Mouse (Mus musculus): ENCODE data around the gene Stt3a. TPM values are rescaled to one million over a fixed set of nuclear protein-coding genes. Genes with fewer than 3 reads are reported as not detected.

Stt3a gene
- polyA plus RNA-seq, 1 experiment from 2014 or later: 85.1 TPM

DNA sequence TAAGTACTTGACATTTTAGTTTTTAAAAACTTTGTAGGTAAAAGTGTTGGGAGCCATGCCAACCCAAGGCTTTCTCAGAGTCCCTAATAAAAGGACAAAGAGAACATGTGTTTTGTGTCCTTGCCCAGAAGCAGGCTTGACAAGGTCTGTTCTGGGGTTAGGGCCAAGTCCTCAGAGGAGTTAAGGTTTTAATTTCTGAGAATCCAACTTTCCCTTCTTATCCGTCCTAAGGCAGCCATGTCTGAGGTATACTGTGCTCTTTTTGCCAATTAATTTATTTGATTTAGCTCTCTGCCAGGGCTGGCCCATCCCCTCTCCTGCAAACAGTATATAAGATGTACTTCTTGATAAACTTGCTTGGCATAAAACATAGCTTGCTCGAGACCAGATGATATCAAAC lies 86.1 kb downstream of the Stt3a start:
- ATAC-seq: no peak
- H3K27ac ChIP-seq (ENCODE audit: low read length): no peak overlapping the region
- WGBS: 88% methylated on average over 2 of the region's 2 CpGs
- H3K4me2 ChIP-seq (ENCODE audit: low read length): no peak overlapping the region
- no peak overlapping the region for H3K9ac ChIP-seq (ENCODE audit: low read depth, low read length)
- no peaks in the 10 kb centered on the region for H3K27me3 ChIP-seq (ENCODE audit: control insufficient read depth, insufficient read depth, low read depth, low read length)
- no peaks in the 10 kb centered on the region for H3K4me1 ChIP-seq (ENCODE audit: control insufficient read depth, insufficient read depth, low read length)
- no peaks in the 10 kb centered on the region for H3K36me3 ChIP-seq (ENCODE audit: control insufficient read depth, insufficient read depth, low read length)
- H3K9me3 ChIP-seq (replicated peaks; ENCODE audit: control insufficient read depth, low read length, poor library complexity, severe bottlenecking): no peaks in the 10 kb centered on the region
- H3K4me3 ChIP-seq (ENCODE audit: low read depth, low read length): no peak overlapping the region

Other genes starting within 250 kb of the Stt3a start
- not detected in 2 replicates for gene Gm5615, start 225.7 kb downstream of the Stt3a start, polyA plus RNA-seq (2015; fragmentation: Nextera tagmentation; extraction: Ambion mirVana)
- not detected in 2 replicates for gene Gm17689, start 185.0 kb downstream of the Stt3a start, polyA plus RNA-seq (2015; fragmentation: Nextera tagmentation; extraction: Ambion mirVana)
- not detected in 2 replicates for gene A630095E13Rik, start 124.3 kb downstream of the Stt3a start, polyA plus RNA-seq (2015; fragmentation: Nextera tagmentation; extraction: Ambion mirVana)
- not detected in 2 replicates for gene Acrv1, start 74.5 kb downstream of the Stt3a start, polyA plus RNA-seq (2015; fragmentation: Nextera tagmentation; extraction: Ambion mirVana)
- 5.6 and 8.8 TPM in 2 replicates for gene Chek1, start 40.6 kb downstream of the Stt3a start, polyA plus RNA-seq (2015; fragmentation: Nextera tagmentation; extraction: Ambion mirVana)
- 118 and 120 TPM in 2 replicates for gene Ei24, start 29.7 kb upstream of the Stt3a start, polyA plus RNA-seq (2015; fragmentation: Nextera tagmentation; extraction: Ambion mirVana)
- gene Fez1, start 54.2 kb upstream of the Stt3a start, polyA plus RNA-seq (2015; fragmentation: Nextera tagmentation; extraction: Ambion mirVana): 612 and 638 TPM in 2 replicates